Mouse (Mus musculus): Measurements from ENCODE around the gene Prkaa2. TPM values are rescaled to one million over a fixed set of nuclear protein-coding genes. Genes with fewer than 3 reads are reported as not detected.

The Prkaa2 gene
- total RNA-seq, 1 experiment = 3.9 TPM

- Histone ChIP-seq H3K9me3 (ENCODE audit: control insufficient read depth, insufficient read depth, low read depth, low read length) (no peaks in the 10 kb centered on the region), H3K36me3 (ENCODE audit: control insufficient read depth, insufficient read depth, low read length, poor library complexity, severe bottlenecking) (no peaks in the 10 kb centered on the region), H3K4me1 (ENCODE audit: control insufficient read depth in 2 of 2, insufficient read depth in 2 of 2, low read length in 2 of 2, poor library complexity in 1 of 2) (no peaks in the 10 kb centered on the region), H3K27ac (ENCODE audit: insufficient read depth, low read depth, low read length, poor library complexity, severe bottlenecking) (no peak overlapping the region), H3K4me3 (ENCODE audit: insufficient read depth in 1 of 2, low read depth in 1 of 2, low read length in 2 of 2, poor library complexity in 1 of 2, severe bottlenecking in 1 of 2) (no peak overlapping the region), H3K9ac (ENCODE audit: insufficient read depth, low read depth, low read length, poor library complexity, severe bottlenecking) (no peak overlapping the region)
- in situ Hi-C loops (cut with MboI; ENCODE audit: low sequenced_read_pairs in 2 of 2, unreplicated experiment in 2 of 2) = no loop called here
- DNase-seq (ENCODE audit: low read depth, low spot score) = no peak
- TF ChIP-seq HCFC1 (IDR thresholded peaks at IDR 0.05; ENCODE audit: borderline replicate concordance, insufficient read depth, low read length) (no peak), ZC3H11A (IDR thresholded peaks at IDR 0.05; ENCODE audit: borderline replicate concordance, low read depth, low read length) (no peak), ZNF384 (IDR thresholded peaks at IDR 0.05; ENCODE audit: low read depth, low read length) (no peak), CHD2 (IDR thresholded peaks at IDR 0.05; ENCODE audit: low read depth, low read length) (no peak), MAFK (IDR thresholded peaks at IDR 0.05; ENCODE audit: insufficient read depth, low read depth, low read length) (no peak)
These were observed 15.7 kb downstream of the Prkaa2 start for GRCm38 (mm10) chr4:105093951-105094350.

- no peak for TF ChIP-seq ZNF384 (IDR thresholded peaks at IDR 0.05; ENCODE audit: low read depth, low read length)
- TF ChIP-seq ZC3H11A (IDR thresholded peaks at IDR 0.05; ENCODE audit: borderline replicate concordance, low read depth, low read length) = no peak
- TF ChIP-seq CHD2 (IDR thresholded peaks at IDR 0.05; ENCODE audit: low read depth, low read length) = no peak
- no peak for TF ChIP-seq MAFK (IDR thresholded peaks at IDR 0.05; ENCODE audit: insufficient read depth, low read depth, low read length)
- no peak for TF ChIP-seq HCFC1 (IDR thresholded peaks at IDR 0.05; ENCODE audit: borderline replicate concordance, insufficient read depth, low read length)
- in situ Hi-C loops (cut with MboI; ENCODE audit: low sequenced_read_pairs in 2 of 2, unreplicated experiment in 2 of 2) = no loop called here
These were observed 19.3 kb downstream of the Prkaa2 start for GRCm38 (mm10) chr4:105090417-105090816.

GRCm38 (mm10) chr4:105089386-105089785, 20.3 kb downstream of the Prkaa2 start:
- no peak for TF ChIP-seq CHD2 (IDR thresholded peaks at IDR 0.05; ENCODE audit: low read depth, low read length)
- no peak for TF ChIP-seq ZNF384 (IDR thresholded peaks at IDR 0.05; ENCODE audit: low read depth, low read length)
- TF ChIP-seq MAFK (IDR thresholded peaks at IDR 0.05; ENCODE audit: insufficient read depth, low read depth, low read length) = no peak
- TF ChIP-seq ZC3H11A (IDR thresholded peaks at IDR 0.05; ENCODE audit: borderline replicate concordance, low read depth, low read length) = no peak
- no peak for TF ChIP-seq HCFC1 (IDR thresholded peaks at IDR 0.05; ENCODE audit: borderline replicate concordance, insufficient read depth, low read length)

More at GRCm38 (mm10) chr4:105090417-105090816, 19.3 kb downstream of the Prkaa2 start:
- DNase-seq (ENCODE audit: low read depth, low spot score) = no peak
- Histone ChIP-seq H3K4me1 (ENCODE audit: control insufficient read depth in 2 of 2, insufficient read depth in 2 of 2, low read length in 2 of 2, poor library complexity in 1 of 2) (no peaks in the 10 kb centered on the region), H3K27ac (ENCODE audit: insufficient read depth, low read depth, low read length, poor library complexity, severe bottlenecking) (no peak overlapping the region), H3K4me3 (ENCODE audit: insufficient read depth in 1 of 2, low read depth in 1 of 2, low read length in 2 of 2, poor library complexity in 1 of 2, severe bottlenecking in 1 of 2) (no peak overlapping the region), H3K9me3 (ENCODE audit: control insufficient read depth, insufficient read depth, low read depth, low read length) (no peaks in the 10 kb centered on the region), H3K9ac (ENCODE audit: insufficient read depth, low read depth, low read length, poor library complexity, severe bottlenecking) (no peak overlapping the region), H3K36me3 (ENCODE audit: control insufficient read depth, insufficient read depth, low read length, poor library complexity, severe bottlenecking) (no peaks in the 10 kb centered on the region)

GRCm38 (mm10) chr4:105088671-105089070, 21.0 kb downstream of the Prkaa2 start:
- H3K4me3 ChIP-seq (ENCODE audit: insufficient read depth in 1 of 2, low read depth in 1 of 2, low read length in 2 of 2, poor library complexity in 1 of 2, severe bottlenecking in 1 of 2) = no peak overlapping the region
- no peaks in the 10 kb centered on the region for H3K4me1 ChIP-seq (ENCODE audit: control insufficient read depth in 2 of 2, insufficient read depth in 2 of 2, low read length in 2 of 2, poor library complexity in 1 of 2)
- no peaks in the 10 kb centered on the region for H3K9me3 ChIP-seq (ENCODE audit: control insufficient read depth, insufficient read depth, low read depth, low read length)
- in situ Hi-C loops (cut with MboI; ENCODE audit: low sequenced_read_pairs in 2 of 2, unreplicated experiment in 2 of 2) = no loop called here
- no peak overlapping the region for H3K9ac ChIP-seq (ENCODE audit: insufficient read depth, low read depth, low read length, poor library complexity, severe bottlenecking)
- DNase-seq (ENCODE audit: low read depth, low spot score) = peak; percentile 12
- no peak for TF ChIP-seq HCFC1 (IDR thresholded peaks at IDR 0.05; ENCODE audit: borderline replicate concordance, insufficient read depth, low read length)
- TF ChIP-seq MAFK (IDR thresholded peaks at IDR 0.05; ENCODE audit: insufficient read depth, low read depth, low read length) = no peak
- TF ChIP-seq ZC3H11A (IDR thresholded peaks at IDR 0.05; ENCODE audit: borderline replicate concordance, low read depth, low read length) = no peak
- TF ChIP-seq ZNF384 (IDR thresholded peaks at IDR 0.05; ENCODE audit: low read depth, low read length) = no peak
- H3K27ac ChIP-seq (ENCODE audit: insufficient read depth, low read depth, low read length, poor library complexity, severe bottlenecking) = no peak overlapping the region
- no peaks in the 10 kb centered on the region for H3K36me3 ChIP-seq (ENCODE audit: control insufficient read depth, insufficient read depth, low read length, poor library complexity, severe bottlenecking)

More at GRCm38 (mm10) chr4:105089386-105089785, 20.3 kb downstream of the Prkaa2 start:
- Histone ChIP-seq H3K27ac (ENCODE audit: insufficient read depth, low read depth, low read length, poor library complexity, severe bottlenecking) (no peak overlapping the region), H3K36me3 (ENCODE audit: control insufficient read depth, insufficient read depth, low read length, poor library complexity, severe bottlenecking) (no peaks in the 10 kb centered on the region), H3K9me3 (ENCODE audit: control insufficient read depth, insufficient read depth, low read depth, low read length) (no peaks in the 10 kb centered on the region), H3K4me3 (ENCODE audit: insufficient read depth in 1 of 2, low read depth in 1 of 2, low read length in 2 of 2, poor library complexity in 1 of 2, severe bottlenecking in 1 of 2) (no peak overlapping the region), H3K4me1 (ENCODE audit: control insufficient read depth in 2 of 2, insufficient read depth in 2 of 2, low read length in 2 of 2, poor library complexity in 1 of 2) (no peaks in the 10 kb centered on the region), H3K9ac (ENCODE audit: insufficient read depth, low read depth, low read length, poor library complexity, severe bottlenecking) (no peak overlapping the region)
- DNase-seq (ENCODE audit: low read depth, low spot score) = no peak
- in situ Hi-C loops (cut with MboI; ENCODE audit: low sequenced_read_pairs in 2 of 2, unreplicated experiment in 2 of 2) = no loop called here

GRCm38 (mm10) chr4:105076152-105076551, 33.5 kb downstream of the Prkaa2 start:
- in situ Hi-C loops (cut with MboI; ENCODE audit: low sequenced_read_pairs in 2 of 2, unreplicated experiment in 2 of 2) = no loop called here
- no peak overlapping the region for H3K9ac ChIP-seq (ENCODE audit: insufficient read depth, low read depth, low read length, poor library complexity, severe bottlenecking)
- H3K4me3 ChIP-seq (ENCODE audit: insufficient read depth in 1 of 2, low read depth in 1 of 2, low read length in 2 of 2, poor library complexity in 1 of 2, severe bottlenecking in 1 of 2) = no peak overlapping the region
- DNase-seq (ENCODE audit: low read depth, low spot score) = no peak
- TF ChIP-seq ZC3H11A (IDR thresholded peaks at IDR 0.05; ENCODE audit: borderline replicate concordance, low read depth, low read length) (no peak), MAFK (IDR thresholded peaks at IDR 0.05; ENCODE audit: insufficient read depth, low read depth, low read length) (no peak), HCFC1 (IDR thresholded peaks at IDR 0.05; ENCODE audit: borderline replicate concordance, insufficient read depth, low read length) (no peak), CHD2 (IDR thresholded peaks at IDR 0.05; ENCODE audit: low read depth, low read length) (no peak), ZNF384 (IDR thresholded peaks at IDR 0.05; ENCODE audit: low read depth, low read length) (no peak)
- H3K4me1 ChIP-seq (ENCODE audit: control insufficient read depth in 2 of 2, insufficient read depth in 2 of 2, low read length in 2 of 2, poor library complexity in 1 of 2) = no peaks in the 10 kb centered on the region
- H3K36me3 ChIP-seq (ENCODE audit: control insufficient read depth, insufficient read depth, low read length, poor library complexity, severe bottlenecking) = no peaks in the 10 kb centered on the region
- H3K9me3 ChIP-seq (ENCODE audit: control insufficient read depth, insufficient read depth, low read depth, low read length) = no peaks in the 10 kb centered on the region
- H3K27ac ChIP-seq (ENCODE audit: insufficient read depth, low read depth, low read length, poor library complexity, severe bottlenecking) = no peak overlapping the region

Measured in ES-E14 (cell line).